Mouse (Mus musculus) forebrain, embryonic 11.5 days (tissue): ENCODE data around the gene Gm17087. TPM values are rescaled to one million over a fixed set of nuclear protein-coding genes. Genes with fewer than 3 reads are reported as not detected.

Experiments used
- ATAC-seq: fragments of 200-750 bp; cut with Nextera tagmentation; replicated peaks from 2 replicates; pipeline ENCODE4 v1.8.0; 2017; ENCODE audit warnings: moderate TSS enrichment; ENCODE audit not compliant: low FRiP score
- DNase-seq: peaks from one replicate; pipeline ENCODE4 v3.0.0-alpha.2; 2017; ENCODE audit warnings: low spot score
- H3K27ac ChIP-seq: fragments of 300-500 bp; sonication (generic); 2 replicates; pipeline ENCODE4 v1.5.1; 2014; ENCODE audit warnings: low read depth, low read length
- H3K27me3 ChIP-seq: fragments of 300-500 bp; sonication (generic); 2 replicates; pipeline ENCODE4 v1.6.1; 2014; ENCODE audit warnings: mild to moderate bottlenecking, low read length, mixed read lengths; ENCODE audit not compliant: control insufficient read depth, insufficient read depth
- H3K36me3 ChIP-seq: fragments of 300-500 bp; sonication (generic); 2 replicates; pipeline ENCODE4 v1.6.1; 2014; ENCODE audit warnings: mild to moderate bottlenecking, low read length, moderate library complexity, mixed read lengths; ENCODE audit not compliant: control insufficient read depth, insufficient read depth
- H3K4me1 ChIP-seq: fragments of 300-500 bp; sonication (generic); replicated peaks from 2 replicates; pipeline ENCODE4 v1.6.1; 2014; ENCODE audit warnings: low read length, mixed read lengths; ENCODE audit not compliant: control insufficient read depth, insufficient read depth
- H3K4me2 ChIP-seq: fragments of 300-500 bp; sonication (generic); 2 replicates; pipeline ENCODE4 v1.6.1; 2014; ENCODE audit warnings: low read depth, mild to moderate bottlenecking, low read length, moderate library complexity, mixed read lengths; ENCODE audit not compliant: severe bottlenecking
- H3K4me3 ChIP-seq: fragments of 300-500 bp; sonication (generic); 2 replicates; pipeline ENCODE4 v1.5.1; 2014; ENCODE audit warnings: low read depth, low read length
- H3K9ac ChIP-seq: fragments of 300-500 bp; sonication (generic); 2 replicates; pipeline ENCODE4 v1.6.1; 2014; ENCODE audit warnings: low read length
- H3K9me3 ChIP-seq: fragments of 300-500 bp; sonication (generic); 2 replicates; pipeline ENCODE4 v1.6.1; 2016; ENCODE audit warnings: low read length, mixed read lengths; ENCODE audit not compliant: control insufficient read depth
- WGBS: fragments of 180-500 bp; shearing (Covaris S2); extraction: QIAGEN DNeasy Blood & Tissue Kit; methylation state at CpG from one replicate; pipeline ENCODE4 v1.1.7; 2014; 5-methylcytosine and 5-hydroxymethylcytosine counted together
- polyA plus RNA-seq: library from polyadenylated mRNA; unstranded; fragments of >200 nt; fragmentation: Nextera tagmentation; extraction: Ambion mirVana; gene quantifications from 2 replicates; pipeline ENCODE4 v1.2.1, GENCODE M21; 2014

The Gm17087 gene
- polyA plus RNA-seq, 1 experiment from 2014 or later = not detected

GRCm38 (mm10) chr17:8516006-8516405, 50.7 kb downstream of the Gm17087 start:
- no peak overlapping the region for H3K4me2 ChIP-seq

More at GRCm38 (mm10) chr17:8516006-8516405, 50.7 kb downstream of the Gm17087 start:
- Histone ChIP-seq H3K9ac (no peak overlapping the region), H3K4me1 (no peaks in the 10 kb centered on the region), H3K27ac (no peak overlapping the region), H3K9me3 (no peaks in the 10 kb centered on the region), H3K4me3 (no peak overlapping the region), H3K27me3 (no peaks in the 10 kb centered on the region), H3K36me3 (no peaks in the 10 kb centered on the region)
- WGBS = 88% methylated on average over 6 of the region's 6 CpGs
- ATAC-seq = no peak
- no peak for DNase-seq

Other genes with a start within 250 kb of the Gm17087 start
- 1.2 and 1.6 TPM in 2 replicates for gene Prr18, start 229.5 kb downstream of the Gm17087 start, polyA plus RNA-seq
- gene T2, start 211.0 kb downstream of the Gm17087 start, polyA plus RNA-seq = 0.33 and 0.59 TPM in 2 replicates
- 0.36 and 0.67 TPM in 2 replicates for gene T, start 132.5 kb downstream of the Gm17087 start, polyA plus RNA-seq
- gene Pde10a, start 41.6 kb downstream of the Gm17087 start, polyA plus RNA-seq = 7.8 and 9.0 TPM in 2 replicates